Mouse (Mus musculus): ENCODE measurements at regions not wholly inside any gene's neighbourhood (a gene's known extent, or its start where the extent isn't known, plus 50 kb on each side); places are given as distances from the start of the nearest gene placed in this dataset.
A peak's percentile ranks its signal among the peaks of the same experiment; 100 is the strongest.

DNA sequence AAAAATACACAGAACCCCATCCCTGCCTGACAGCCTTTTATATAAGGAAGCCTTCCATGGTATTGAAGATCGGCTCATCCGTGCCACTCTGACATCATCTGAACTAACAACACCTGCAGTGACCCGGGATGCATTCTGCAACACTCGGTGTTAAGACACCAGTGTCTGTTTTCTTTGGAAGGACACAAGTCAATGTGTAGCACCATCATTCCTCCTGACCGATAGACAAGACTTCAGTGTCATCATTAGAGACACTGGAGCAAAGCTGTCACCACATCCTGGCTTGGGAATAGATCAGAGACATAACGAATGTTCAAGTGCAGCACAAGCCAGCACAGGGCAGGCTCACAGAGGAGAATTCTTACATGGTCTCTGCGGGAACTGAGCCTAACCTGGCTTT, 77.5 kb upstream of the Runx1 start:
- Histone ChIP-seq H3K27me3 (ENCODE audit: control insufficient read depth, insufficient read depth, insufficient read length) (no peaks in the 10 kb centered on the region), H3ac (ENCODE audit: control insufficient read depth, insufficient read length) (no peak overlapping the region), H3K4me3 (no peak overlapping the region), H3K4me2 (ENCODE audit: low read depth) (peak overlapping the region; percentile 62), H3K79me2 (ENCODE audit: control insufficient read depth, insufficient read depth) (no peaks in the 10 kb centered on the region), H3K36me3 (ENCODE audit: control insufficient read depth, insufficient read depth) (no peaks in the 10 kb centered on the region)
- TF ChIP-seq TCF3 (IDR thresholded peaks at IDR 0.05; ENCODE audit: insufficient read length, low read depth), result no peak
- TF ChIP-seq MAX (IDR thresholded peaks at IDR 0.05; ENCODE audit: low read depth), result no peak
- no peak for TF ChIP-seq POLR2A (IDR thresholded peaks at IDR 0.05; ENCODE audit: insufficient read length, low read depth)
- no peak for TF ChIP-seq POLR2AphosphoS2 (IDR thresholded peaks at IDR 0.05; ENCODE audit: insufficient read length, low read depth)
- no peak for TF ChIP-seq REST (IDR thresholded peaks at IDR 0.05; ENCODE audit: insufficient read depth, insufficient read length)
- no peak for TF ChIP-seq MYOD1 (IDR thresholded peaks at IDR 0.05; ENCODE audit: control insufficient read depth in 1 of 3, insufficient read length in 2 of 3, low read depth in 2 of 3)
- no peak for TF ChIP-seq E2F4 (IDR thresholded peaks at IDR 0.05; ENCODE audit: insufficient read depth)

DNA sequence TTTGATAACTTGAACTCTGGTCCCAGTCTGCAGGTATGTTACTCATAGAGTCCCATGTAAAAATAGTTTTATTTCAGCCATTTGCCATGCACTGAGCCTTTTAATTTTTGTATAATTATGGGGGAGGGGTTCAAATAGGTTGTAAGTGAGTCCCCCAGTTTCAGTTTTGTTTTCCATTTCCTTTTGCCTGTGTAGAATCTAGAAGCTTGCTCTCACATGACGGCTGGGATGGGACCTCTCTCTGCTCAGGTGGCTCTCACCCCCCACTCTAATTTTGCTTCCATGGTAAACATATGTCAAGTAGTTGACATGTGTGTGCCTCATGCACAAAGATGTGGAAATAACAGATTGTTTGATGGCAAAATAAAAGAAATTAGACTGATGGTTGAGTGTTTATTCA, 73.8 kb upstream of the Runx1 start:
- Histone ChIP-seq H3K4me3 (no peak overlapping the region), H3K4me2 (ENCODE audit: low read depth) (no peak overlapping the region), H3ac (ENCODE audit: control insufficient read depth, insufficient read length) (no peak overlapping the region), H3K79me2 (ENCODE audit: control insufficient read depth, insufficient read depth) (no peaks in the 10 kb centered on the region), H3K36me3 (ENCODE audit: control insufficient read depth, insufficient read depth) (no peaks in the 10 kb centered on the region), H3K27me3 (ENCODE audit: control insufficient read depth, insufficient read depth, insufficient read length) (no peaks in the 10 kb centered on the region)
- TF ChIP-seq CEBPB (IDR thresholded peaks at IDR 0.05; ENCODE audit: insufficient read depth, poor library complexity, severe bottlenecking), result no peak
- TF ChIP-seq MAX (IDR thresholded peaks at IDR 0.05; ENCODE audit: low read depth), result no peak
- TF ChIP-seq TCF3 (IDR thresholded peaks at IDR 0.05; ENCODE audit: insufficient read length, low read depth), result no peak
- no peak for TF ChIP-seq POLR2AphosphoS2 (IDR thresholded peaks at IDR 0.05; ENCODE audit: insufficient read length, low read depth)
- no peak for TF ChIP-seq TCF12 (IDR thresholded peaks at IDR 0.05; ENCODE audit: insufficient read depth, poor library complexity, severe bottlenecking)
- TF ChIP-seq USF1 (IDR thresholded peaks at IDR 0.05; ENCODE audit: low read depth), result no peak
- no peak for TF ChIP-seq E2F4 (IDR thresholded peaks at IDR 0.05; ENCODE audit: insufficient read depth)
- no peak for TF ChIP-seq MYOD1 (IDR thresholded peaks at IDR 0.05; ENCODE audit: control insufficient read depth in 1 of 3, insufficient read length in 2 of 3, low read depth in 2 of 3)
- TF ChIP-seq POLR2A (IDR thresholded peaks at IDR 0.05; ENCODE audit: insufficient read length, low read depth), result no peak
- no peak for TF ChIP-seq MYOG (IDR thresholded peaks at IDR 0.05; ENCODE audit: control insufficient read depth in 1 of 3, insufficient read depth in 1 of 3, insufficient read length in 2 of 3, low read depth in 2 of 3)
- no peak for TF ChIP-seq SRF (IDR thresholded peaks at IDR 0.05; ENCODE audit: control insufficient read depth, insufficient read length, low read depth)
- TF ChIP-seq REST (IDR thresholded peaks at IDR 0.05; ENCODE audit: insufficient read depth, insufficient read length), result no peak

DNA sequence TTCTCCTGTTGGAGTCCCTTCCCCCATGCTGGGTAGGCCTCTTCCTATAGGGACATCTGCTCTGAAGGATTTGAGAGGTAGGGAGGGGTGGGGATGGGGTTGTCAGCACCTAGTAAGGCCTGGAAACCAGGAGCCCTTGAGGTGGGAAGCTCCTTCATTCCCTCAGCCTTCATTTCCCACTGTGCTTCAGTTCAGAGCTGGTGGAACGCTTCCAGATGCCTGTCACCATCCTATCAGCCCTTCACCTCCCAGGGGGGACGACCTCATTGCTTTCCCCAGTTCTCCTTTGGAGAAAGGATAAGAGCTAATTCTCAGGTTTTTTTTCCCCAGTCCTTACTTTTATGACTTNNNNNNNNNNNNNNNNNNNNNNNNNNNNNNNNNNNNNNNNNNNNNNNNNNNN, 65.8 kb upstream of the Runx1 start:
- H3K36me3 ChIP-seq (ENCODE audit: control insufficient read depth, insufficient read depth), result no peaks in the 10 kb centered on the region

DNA sequence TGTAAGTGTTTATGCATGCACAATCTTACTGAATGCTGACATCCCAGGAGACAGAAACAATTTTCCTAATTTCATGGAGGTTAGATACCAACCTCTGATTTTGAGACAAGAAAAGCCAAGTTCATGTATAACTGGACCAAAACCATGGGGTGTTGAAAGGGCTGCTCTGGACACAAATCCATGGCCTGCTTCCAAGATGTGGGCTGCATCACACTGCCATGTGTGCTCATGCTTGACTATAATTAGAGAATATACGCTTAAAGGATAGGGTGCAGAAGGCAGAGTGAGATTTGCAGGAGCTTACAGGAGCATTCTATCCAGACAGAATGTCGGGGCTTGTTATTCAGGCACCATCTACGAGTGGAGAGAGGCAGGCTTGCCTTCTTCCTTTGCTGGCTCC, 64.8 kb upstream of the Runx1 start:
- Histone ChIP-seq H3K27me3 (ENCODE audit: control insufficient read depth, insufficient read depth, insufficient read length) (no peaks in the 10 kb centered on the region), H3K4me2 (ENCODE audit: low read depth) (no peak overlapping the region), H3K79me2 (ENCODE audit: control insufficient read depth, insufficient read depth) (no peaks in the 10 kb centered on the region), H3ac (ENCODE audit: control insufficient read depth, insufficient read length) (no peak overlapping the region), H3K4me3 (no peak overlapping the region), H3K36me3 (ENCODE audit: control insufficient read depth, insufficient read depth) (no peaks in the 10 kb centered on the region)
- no peak for TF ChIP-seq MYOD1 (IDR thresholded peaks at IDR 0.05; ENCODE audit: control insufficient read depth in 1 of 3, insufficient read length in 2 of 3, low read depth in 2 of 3)
- TF ChIP-seq TCF3 (IDR thresholded peaks at IDR 0.05; ENCODE audit: insufficient read length, low read depth), result no peak
- TF ChIP-seq USF1 (IDR thresholded peaks at IDR 0.05; ENCODE audit: low read depth), result no peak
- no peak for TF ChIP-seq POLR2AphosphoS2 (IDR thresholded peaks at IDR 0.05; ENCODE audit: insufficient read length, low read depth)
- no peak for TF ChIP-seq CEBPB (IDR thresholded peaks at IDR 0.05; ENCODE audit: insufficient read depth, poor library complexity, severe bottlenecking)
- TF ChIP-seq POLR2A (IDR thresholded peaks at IDR 0.05; ENCODE audit: insufficient read length, low read depth), result no peak
- TF ChIP-seq TCF12 (IDR thresholded peaks at IDR 0.05; ENCODE audit: insufficient read depth, poor library complexity, severe bottlenecking), result no peak
- TF ChIP-seq REST (IDR thresholded peaks at IDR 0.05; ENCODE audit: insufficient read depth, insufficient read length), result no peak
- TF ChIP-seq E2F4 (IDR thresholded peaks at IDR 0.05; ENCODE audit: insufficient read depth), result no peak
- TF ChIP-seq MYOG (IDR thresholded peaks at IDR 0.05; ENCODE audit: control insufficient read depth in 1 of 3, insufficient read depth in 1 of 3, insufficient read length in 2 of 3, low read depth in 2 of 3), result no peak
- TF ChIP-seq SRF (IDR thresholded peaks at IDR 0.05; ENCODE audit: control insufficient read depth, insufficient read length, low read depth), result no peak
- TF ChIP-seq MAX (IDR thresholded peaks at IDR 0.05; ENCODE audit: low read depth), result no peak

More for the DNA sequence above, 65.8 kb upstream of the Runx1 start:
- H3K27me3 ChIP-seq (ENCODE audit: control insufficient read depth, insufficient read depth, insufficient read length), result no peaks in the 10 kb centered on the region
- no peak overlapping the region for H3ac ChIP-seq (ENCODE audit: control insufficient read depth, insufficient read length)
- no peak overlapping the region for H3K4me2 ChIP-seq (ENCODE audit: low read depth)
- TF ChIP-seq POLR2A (IDR thresholded peaks at IDR 0.05; ENCODE audit: insufficient read length, low read depth) (no peak), MYOD1 (IDR thresholded peaks at IDR 0.05; ENCODE audit: control insufficient read depth in 1 of 3, insufficient read length in 2 of 3, low read depth in 2 of 3) (no peak), TCF12 (IDR thresholded peaks at IDR 0.05; ENCODE audit: insufficient read depth, poor library complexity, severe bottlenecking) (no peak), REST (IDR thresholded peaks at IDR 0.05; ENCODE audit: insufficient read depth, insufficient read length) (no peak), MYOG (IDR thresholded peaks at IDR 0.05; ENCODE audit: control insufficient read depth in 1 of 3, insufficient read depth in 1 of 3, insufficient read length in 2 of 3, low read depth in 2 of 3) (no peak), MAX (IDR thresholded peaks at IDR 0.05; ENCODE audit: low read depth) (no peak), CEBPB (IDR thresholded peaks at IDR 0.05; ENCODE audit: insufficient read depth, poor library complexity, severe bottlenecking) (no peak), USF1 (IDR thresholded peaks at IDR 0.05; ENCODE audit: low read depth) (no peak), POLR2AphosphoS2 (IDR thresholded peaks at IDR 0.05; ENCODE audit: insufficient read length, low read depth) (no peak), TCF3 (IDR thresholded peaks at IDR 0.05; ENCODE audit: insufficient read length, low read depth) (no peak), E2F4 (IDR thresholded peaks at IDR 0.05; ENCODE audit: insufficient read depth) (no peak), SRF (IDR thresholded peaks at IDR 0.05; ENCODE audit: control insufficient read depth, insufficient read length, low read depth) (no peak)
- H3K79me2 ChIP-seq (ENCODE audit: control insufficient read depth, insufficient read depth), result no peaks in the 10 kb centered on the region
- H3K4me3 ChIP-seq, result no peak overlapping the region
